Mouse (Mus musculus) left cerebral cortex, postnatal 25 days (tissue): ENCODE measurements around the gene Hspa1b. TPM values are rescaled to one million over a fixed set of nuclear protein-coding genes. Genes with fewer than 3 reads are reported as not detected.
"Not testable (repeated sequence)": the region's sequence is repeated elsewhere in the genome, so short reads cannot be mapped to it uniquely, and the experiment has no call there.

Source experiments
- DNase-seq, 2 experiments: peaks; one replicate each; pipeline ENCODE4 v3.0.0; 2022; ENCODE audit warnings: low spot score in 2 of 2, mixed read lengths in 1 of 2
- intact Hi-C: fragments of 180-260 bp; cut with DNase I; formaldehyde crosslinking; loops from one replicate; pipeline ENCODE4 v1.15.1; 2025
- total RNA-seq, 2 experiments: library from RNA; stranded (reverse); gene quantifications; 2 replicates each; pipeline ENCODE4 v1.2.3; 2021

Gene Hspa1b
- total RNA-seq, 2 experiments from 2014 or later = 9.9 to 15.0 TPM

DNA sequence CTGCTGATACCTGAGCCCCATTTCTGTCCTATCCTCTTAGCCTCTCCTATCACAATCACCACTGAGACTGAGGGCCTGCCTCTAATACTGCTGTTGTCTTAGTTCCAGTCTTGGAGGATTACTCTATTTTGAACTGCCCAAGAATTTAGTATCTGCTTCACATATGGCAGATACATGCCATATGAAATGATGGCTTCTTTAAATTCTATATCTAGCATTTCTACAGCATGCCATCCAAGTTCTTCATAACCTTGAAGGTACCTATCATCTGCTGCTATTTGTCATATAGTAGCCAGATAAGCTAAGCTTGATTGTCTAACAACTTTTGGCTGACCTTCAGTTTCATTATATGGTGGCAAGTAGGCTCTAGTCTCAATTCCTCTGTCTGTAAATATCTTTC is 35.7 kb upstream of the Hspa1b start:
- no peak for DNase-seq
- intact Hi-C loops = no loop called here

DNA sequence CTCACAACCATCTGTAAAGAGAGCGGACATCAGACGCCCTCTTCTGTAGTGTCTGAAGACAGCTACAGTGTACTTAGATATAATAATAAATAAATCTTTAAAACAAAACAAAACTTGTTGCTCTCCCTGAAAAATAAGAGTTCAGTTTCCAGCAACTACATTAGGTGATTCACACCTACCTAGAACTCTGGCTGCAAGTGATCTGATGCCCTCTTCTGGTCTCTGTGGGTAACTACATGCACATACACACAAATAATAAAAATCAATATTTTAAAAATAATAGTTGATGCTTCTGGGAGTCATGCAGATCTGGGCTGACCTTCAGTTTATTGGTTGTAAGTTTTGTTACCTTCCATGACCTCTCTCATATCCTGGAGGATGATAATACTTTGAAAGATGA is 25.2 kb upstream of the Hspa1b start:
- DNase-seq = peak in 1 of 2 experiments; percentile 24
- intact Hi-C loops = loop anchor here (2.0 to 5.0 kb wide), 2 partner anchors 15 to 132 kb away; partner anchors contain the start of genes Nelfe and Skiv2l

- intact Hi-C loops = loop anchor here (5.0 kb wide), 1 partner anchor 130 kb away; the partner anchor contains the start of genes Nelfe and Skiv2l
- DNase-seq = no peak
Measured at GRCm38 (mm10) chr17:34982328-34982727, 23.3 kb upstream of the Hspa1b start.

DNA sequence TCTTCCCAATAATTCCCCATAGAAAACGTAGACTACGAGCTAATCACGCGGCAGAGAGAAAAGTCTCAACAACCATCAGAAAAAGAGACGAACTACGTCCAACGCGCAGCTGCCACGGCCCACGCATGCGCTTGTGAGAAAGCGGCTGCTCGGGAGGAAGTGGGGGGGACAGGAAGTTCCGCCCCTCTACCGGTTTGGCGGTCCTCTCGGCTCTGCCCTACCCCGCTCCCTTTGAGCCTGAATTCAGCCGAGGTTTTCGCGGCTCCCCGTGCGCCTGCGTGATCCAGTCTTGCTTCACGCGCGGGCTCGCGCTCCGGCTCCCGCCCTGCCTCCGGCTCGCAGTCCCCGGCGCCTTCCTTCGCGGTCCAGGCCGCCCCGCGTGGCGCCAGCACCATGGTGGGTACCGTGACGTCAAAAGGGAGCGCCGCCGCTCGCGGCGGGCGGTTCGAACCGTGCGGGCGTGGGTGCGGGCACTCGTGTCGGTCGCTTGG is 22.7 kb upstream of the Hspa1b start, which contains the start of gene Lsm2:
Lsm2 (plus strand) TSS at position 173 of the 491 bp plus-strand sequence.
- peak; percentile 94 to 96 for DNase-seq
- intact Hi-C loops = loop anchor here (1.0 to 5.0 kb wide), 2 partner anchors 29 to 129 kb away; partner anchors contain the start of genes Nelfe and Skiv2l

DNA sequence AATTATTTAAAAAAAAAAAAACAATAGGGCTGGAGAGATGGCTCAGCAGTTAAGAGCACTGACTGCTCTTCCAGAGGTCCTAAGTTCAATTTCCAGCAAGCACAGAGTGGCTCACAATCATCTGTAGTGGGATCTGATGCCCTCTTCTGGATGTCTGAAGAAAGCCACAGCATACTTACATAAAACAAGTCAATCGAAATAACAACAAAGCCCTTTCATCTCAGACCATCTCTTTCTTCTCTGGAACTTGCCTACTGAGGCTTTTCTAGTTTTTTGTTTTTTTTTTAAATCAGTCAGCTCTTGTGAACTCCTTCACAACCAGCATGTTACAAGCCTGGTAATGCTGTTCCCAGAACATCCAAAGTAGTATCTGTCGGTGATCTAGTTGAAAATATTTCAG is 21.6 kb upstream of the Hspa1b start:
- intact Hi-C loops = loop anchor here (1.0 to 5.0 kb wide), 2 partner anchors 28 to 128 kb away; partner anchors contain the start of genes Nelfe and Skiv2l
- peak; percentile 45 to 58 for DNase-seq

DNA sequence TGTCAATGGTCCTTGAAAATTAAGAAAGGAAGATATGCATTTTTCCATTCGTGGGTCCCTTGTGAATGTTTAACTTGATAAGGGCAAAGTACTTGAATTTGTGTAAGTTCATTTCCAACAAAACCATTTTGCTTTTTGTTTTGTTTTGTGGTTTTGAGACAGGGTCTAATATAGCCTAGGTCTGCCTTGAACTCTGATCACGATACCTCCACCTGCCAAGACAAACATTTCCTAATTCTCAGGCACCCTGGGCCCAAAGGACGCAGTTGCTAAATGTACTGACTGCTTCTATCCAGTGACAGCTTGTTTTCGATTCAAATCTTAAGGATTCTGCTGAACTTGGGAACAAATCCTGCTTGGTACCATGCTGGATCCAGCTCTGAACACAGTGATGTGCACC is 20.6 kb upstream of the Hspa1b start:
- DNase-seq = no peak
- intact Hi-C loops = loop anchor here (5.0 kb wide), 1 partner anchor 127 kb away; the partner anchor contains the start of genes Nelfe and Skiv2l

DNA sequence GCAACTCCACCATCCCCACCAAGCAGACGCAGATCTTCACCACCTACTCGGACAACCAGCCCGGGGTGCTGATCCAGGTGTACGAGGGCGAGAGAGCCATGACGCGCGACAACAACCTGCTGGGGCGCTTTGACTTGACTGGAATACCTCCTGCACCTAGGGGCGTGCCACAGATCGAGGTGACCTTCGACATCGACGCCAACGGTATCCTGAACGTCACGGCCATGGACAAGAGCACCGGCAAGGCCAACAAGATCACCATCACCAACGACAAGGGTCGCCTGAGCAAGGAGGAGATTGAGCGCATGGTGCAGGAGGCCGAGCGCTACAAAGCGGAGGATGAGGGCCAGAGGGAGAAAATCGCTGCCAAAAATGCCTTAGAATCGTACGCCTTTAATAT is 19.2 kb upstream of the Hspa1b start:
- DNase-seq = no peak
- intact Hi-C loops = no loop called here

DNA sequence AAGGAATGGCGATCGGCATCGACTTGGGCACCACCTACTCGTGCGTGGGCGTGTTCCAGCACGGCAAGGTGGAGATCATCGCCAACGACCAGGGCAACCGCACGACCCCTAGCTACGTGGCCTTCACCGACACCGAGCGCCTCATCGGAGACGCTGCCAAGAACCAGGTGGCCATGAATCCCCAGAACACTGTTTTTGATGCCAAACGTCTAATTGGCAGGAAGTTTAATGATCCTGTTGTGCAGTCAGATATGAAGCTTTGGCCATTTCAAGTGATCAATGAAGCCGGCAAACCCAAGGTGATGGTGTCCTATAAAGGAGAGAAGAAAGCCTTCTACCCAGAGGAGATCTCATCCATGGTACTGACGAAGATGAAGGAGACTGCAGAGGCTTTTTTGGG is 18.0 kb upstream of the Hspa1b start:
- intact Hi-C loops = no loop called here
- no peak for DNase-seq

DNA sequence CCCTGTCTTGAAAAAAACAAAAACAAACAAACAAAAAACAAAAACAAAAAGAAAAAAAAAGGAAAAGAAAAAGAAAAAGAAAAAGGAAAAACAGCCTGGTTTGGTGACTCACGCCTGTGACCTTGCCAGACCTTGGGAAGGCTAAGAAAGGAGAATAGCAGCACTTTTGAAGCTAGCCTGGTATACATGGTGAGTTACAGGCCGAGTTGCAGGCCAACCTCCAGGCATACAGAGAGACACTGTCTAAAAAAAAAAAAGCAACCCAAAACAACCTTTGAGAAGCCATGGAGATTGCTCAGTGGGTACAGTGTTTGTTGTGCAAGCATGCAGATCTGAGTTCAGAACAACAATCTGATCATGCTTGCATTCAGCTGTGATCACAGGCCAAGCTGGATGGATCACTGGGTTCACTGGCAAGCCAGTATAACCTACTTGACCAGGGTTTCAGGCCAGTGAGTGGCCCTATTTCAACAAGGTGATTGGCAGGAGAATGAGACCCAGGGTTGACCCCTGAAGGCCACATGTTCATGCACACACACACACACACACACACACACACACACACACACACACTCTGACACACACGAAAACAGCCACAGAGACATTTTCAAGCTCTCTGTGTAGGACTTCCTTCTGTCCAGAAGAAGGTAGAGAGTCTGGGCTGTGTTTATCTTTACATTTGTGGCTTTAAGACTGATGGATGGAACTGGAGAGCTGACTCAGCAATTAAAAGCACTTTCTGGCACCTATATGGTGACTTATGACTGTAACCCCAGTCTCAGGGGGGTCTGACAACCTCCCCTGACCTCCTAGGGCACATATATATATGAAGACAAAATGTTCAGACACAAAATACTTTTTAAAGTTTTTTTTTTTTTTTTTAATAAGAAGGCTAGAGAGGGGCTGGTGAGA is 16.8 kb upstream of the Hspa1b start:
- no peak for DNase-seq
- intact Hi-C loops = no loop called here

DNA sequence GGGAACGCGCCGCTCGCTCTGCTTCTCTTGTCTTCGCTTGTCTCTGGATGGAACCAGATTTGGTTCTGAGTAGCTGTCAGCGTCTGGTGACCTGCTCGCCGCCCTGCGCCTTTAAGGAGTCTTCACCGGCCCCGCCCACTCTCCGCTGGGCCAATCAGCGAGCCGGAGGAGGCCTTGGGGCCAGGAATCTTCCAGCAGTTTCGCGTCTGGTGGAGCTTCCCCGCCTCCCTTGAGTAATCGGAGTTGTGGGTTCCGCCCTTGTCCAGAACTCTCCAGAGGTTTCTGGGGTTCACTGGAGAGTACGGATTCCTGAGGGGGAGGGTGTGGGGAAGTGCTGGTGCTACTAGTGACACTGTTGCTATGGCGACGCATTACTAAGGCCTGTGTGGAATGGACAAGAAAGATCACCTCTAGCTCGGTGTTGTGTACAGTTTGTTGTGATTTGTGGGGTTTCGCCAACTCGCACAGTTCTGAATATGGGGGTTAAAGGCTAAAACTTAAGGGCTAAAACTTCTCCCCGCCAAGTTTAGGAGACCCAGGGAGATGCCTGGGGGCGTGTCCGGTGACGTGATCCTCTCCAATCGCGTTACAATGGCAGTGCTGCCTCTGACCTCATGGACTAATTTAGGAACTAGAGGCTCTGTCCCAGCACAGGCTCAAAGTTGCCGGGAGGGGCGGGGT is 13.2 kb upstream of the Hspa1b start, which contains the start of the genes Hspa1a and Hspa1l:
Hspa1a (minus strand) TSS at position 88 of the 681 bp plus-strand sequence.
Hspa1l (plus strand) TSS at position 635 of the 681 bp plus-strand sequence.
- DNase-seq = peak; percentile 82 to 85
- intact Hi-C loops = not testable (repeated sequence)

DNA sequence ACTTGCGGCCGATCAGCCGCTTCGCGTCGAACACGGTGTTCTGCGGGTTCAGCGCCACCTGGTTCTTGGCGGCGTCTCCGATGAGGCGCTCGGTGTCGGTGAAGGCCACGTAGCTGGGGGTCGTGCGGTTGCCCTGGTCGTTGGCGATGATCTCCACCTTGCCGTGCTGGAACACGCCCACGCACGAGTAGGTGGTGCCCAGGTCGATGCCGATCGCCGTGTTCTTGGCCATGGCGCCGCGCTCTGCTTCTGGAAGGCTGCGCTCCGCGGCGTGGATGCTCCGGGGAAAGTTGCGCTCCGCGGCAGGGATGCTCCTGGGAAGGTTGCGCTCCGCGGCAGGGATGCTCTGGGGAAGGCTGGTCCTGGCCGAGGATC is 12.6 kb upstream of the Hspa1b start:
- intact Hi-C loops, DNase-seq: not testable (repeated sequence)

- intact Hi-C loops, DNase-seq: not testable (repeated sequence)
Measured at GRCm38 (mm10) chr17:34970850-34971249, 11.8 kb upstream of the Hspa1b start.

GRCm38 (mm10) chr17:34969822-34970221 is 10.8 kb upstream of the Hspa1b start, which contains the start of gene Gm20481:
TSS of gene Gm20481 (plus strand) at chr17:34969912.
- DNase-seq, intact Hi-C loops: not testable (repeated sequence)

GRCm38 (mm10) chr17:34965627-34966026 is 6.6 kb upstream of the Hspa1b start:
- no peak for DNase-seq
- intact Hi-C loops = no loop called here

GRCm38 (mm10) chr17:34964640-34965049 is 5.6 kb upstream of the Hspa1b start:
- intact Hi-C loops = no loop called here
- DNase-seq = no peak

GRCm38 (mm10) chr17:34962841-34963240 is 3.8 kb upstream of the Hspa1b start:
- intact Hi-C loops = no loop called here
- DNase-seq = no peak

- intact Hi-C loops = no loop called here
- DNase-seq = peak in 1 of 2 experiments; percentile 14
Measured at GRCm38 (mm10) chr17:34962125-34962524, 3.1 kb upstream of the Hspa1b start.

DNA sequence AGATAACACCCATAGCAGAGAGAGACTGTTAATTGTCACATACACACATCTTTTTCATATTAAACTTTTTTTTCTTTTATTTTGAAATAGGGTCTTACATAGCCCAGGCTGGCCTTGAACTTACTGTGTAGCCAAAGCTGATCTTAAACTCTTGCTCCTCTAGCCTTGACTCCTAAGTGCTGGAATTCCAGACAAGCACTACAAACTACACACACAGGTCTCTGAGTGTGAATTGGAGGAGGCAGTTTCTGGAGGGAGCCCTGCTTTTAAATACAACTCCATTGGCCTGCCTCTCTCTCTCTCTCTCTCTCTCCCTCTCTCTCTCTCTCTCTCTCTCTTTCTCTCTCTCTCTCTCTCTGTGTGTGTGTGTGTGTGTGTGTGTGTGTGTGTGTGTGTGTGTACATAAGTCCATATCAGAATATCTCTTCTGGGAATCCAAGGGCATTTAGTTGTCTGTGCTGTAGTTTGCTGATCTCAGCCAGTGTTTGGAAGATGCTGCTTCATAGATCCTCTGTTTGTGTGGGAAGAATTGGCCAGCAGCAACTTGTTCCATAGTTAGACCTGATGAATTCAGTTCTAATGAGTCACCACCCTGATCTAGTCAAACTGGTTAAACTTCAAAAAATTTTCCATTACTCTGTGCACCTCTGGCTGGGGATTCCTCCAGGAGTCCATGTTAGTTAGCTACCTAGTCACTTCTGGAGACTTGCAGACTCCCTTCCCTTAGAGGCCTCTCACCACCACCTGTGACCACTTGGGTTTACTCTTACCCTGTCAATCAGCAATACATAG is 1.9 kb upstream of the Hspa1b start:
- DNase-seq = peak in 1 of 2 experiments; percentile 31
- intact Hi-C loops = no loop called here
